Mouse (Mus musculus) G1E-ER4 (cell line): ENCODE data around the gene Tango2. TPM values are rescaled to one million over a fixed set of nuclear protein-coding genes. Genes with fewer than 3 reads are reported as not detected.

ENCODE experiments used
- GATA1 ChIP-seq: IDR thresholded peaks from one replicate; pipeline ENCODE4 v1.8.0; 2012; ENCODE audit warnings: low read length, inconsistent platforms
- polyA plus RNA-seq: library from polyadenylated mRNA; stranded (reverse); fragments of >175 nt; gene quantifications from 2 replicates; pipeline ENCODE4 v1.2.3, GENCODE M21; 2012

Tango2 gene
- polyA plus RNA-seq, 1 experiment = 47.4 TPM

DNA sequence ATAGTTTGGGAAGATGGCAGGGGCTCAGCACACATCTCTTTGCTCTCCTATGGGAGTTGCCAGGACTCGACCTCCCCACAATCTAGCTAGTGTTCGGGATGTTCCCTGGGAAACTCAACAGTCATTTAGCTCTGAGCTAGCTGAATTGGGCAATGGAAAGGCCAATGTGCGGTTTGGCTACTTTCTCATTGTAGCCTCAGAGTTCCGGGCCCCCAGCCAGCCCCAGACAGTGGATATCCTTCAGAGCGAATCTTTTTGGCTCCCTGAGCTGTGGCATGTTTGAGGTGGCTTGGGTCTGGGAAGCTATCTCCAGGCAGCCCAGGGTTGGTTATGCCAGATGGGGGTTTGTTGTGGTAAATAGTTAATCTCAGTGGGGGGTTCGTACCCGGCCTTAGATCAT, 38.5 kb upstream of the Tango2 start:
- TF ChIP-seq GATA1 = no peak

DNA sequence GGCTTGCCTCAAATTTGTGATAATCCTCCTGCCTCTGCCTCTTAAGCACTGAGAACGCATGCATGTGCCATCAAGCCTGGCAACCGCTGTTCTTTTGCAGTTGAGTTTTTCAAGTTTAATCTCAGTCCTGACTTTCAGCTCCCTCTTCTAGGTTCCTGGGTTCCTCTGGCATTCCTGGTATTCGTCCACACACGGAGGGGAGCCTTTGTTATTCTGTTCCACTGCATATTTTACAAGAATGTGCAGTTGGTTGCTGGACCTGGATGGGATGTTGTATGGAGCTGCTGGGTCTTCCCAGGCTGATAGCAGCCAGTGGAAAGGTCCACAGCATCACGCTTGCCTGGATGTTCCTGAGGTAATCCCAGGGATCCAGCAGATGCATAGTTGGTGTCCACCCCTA, 37.5 kb upstream of the Tango2 start:
- TF ChIP-seq GATA1 = no peak

DNA sequence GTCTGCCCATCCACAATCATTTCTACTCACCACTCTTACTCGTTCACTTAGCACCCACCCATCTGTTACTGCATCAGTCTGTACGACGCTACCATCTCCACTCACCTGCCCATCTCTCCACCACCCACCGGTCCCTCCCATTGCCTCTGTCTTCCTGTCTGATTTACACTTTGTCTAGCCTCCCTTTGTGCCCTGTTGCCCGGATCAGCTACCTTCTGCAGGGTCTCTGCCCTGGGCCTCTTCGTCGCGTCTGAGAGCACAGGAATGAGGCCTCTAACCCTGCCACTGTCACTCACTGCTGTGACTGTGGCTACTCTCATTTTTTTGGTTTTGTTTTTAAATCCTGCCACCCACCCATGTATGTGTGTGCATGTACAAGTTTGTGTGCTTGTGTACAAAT, 36.8 kb upstream of the Tango2 start:
- TF ChIP-seq GATA1 = no peak

DNA sequence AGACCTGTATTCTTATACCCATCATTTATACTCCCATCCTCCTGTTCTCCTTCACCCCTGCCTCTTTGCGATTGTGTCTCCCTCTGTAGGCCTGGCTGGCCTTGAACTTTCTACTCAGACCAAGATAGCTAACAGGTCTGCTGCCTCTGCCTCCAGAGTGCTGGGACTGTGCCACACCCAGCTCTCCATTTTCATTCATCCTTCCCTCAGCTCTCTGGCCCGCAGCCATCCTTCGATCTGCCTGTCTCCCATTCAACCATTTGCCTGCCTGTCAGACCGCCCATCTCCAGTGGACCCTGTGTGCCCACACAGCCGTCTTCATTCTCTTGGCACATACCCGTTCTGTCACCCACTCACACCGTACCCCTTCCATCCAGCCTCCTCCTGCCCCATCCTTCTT, 36.3 kb upstream of the Tango2 start:
- TF ChIP-seq GATA1 = no peak

DNA sequence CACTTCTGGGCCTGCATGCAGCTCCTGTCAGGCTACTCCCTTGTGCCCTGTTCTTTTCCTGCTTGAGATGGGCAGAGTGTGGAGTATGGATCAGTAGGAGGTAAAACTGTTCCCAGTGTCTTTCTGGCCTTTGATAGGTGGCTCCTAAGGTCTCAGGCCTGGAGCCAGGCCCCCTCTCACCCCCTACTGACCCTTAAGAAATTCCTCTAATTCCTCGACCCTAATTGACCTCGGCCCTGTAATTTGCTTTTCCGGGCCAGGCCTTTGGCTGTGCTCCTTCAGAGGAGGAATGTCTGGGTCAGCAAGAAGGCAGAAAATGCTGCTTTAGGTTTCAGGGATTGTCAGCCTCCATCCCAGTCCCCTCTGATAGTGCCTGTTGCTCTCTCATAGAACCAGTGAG, 35.9 kb upstream of the Tango2 start:
- no peak for TF ChIP-seq GATA1

DNA sequence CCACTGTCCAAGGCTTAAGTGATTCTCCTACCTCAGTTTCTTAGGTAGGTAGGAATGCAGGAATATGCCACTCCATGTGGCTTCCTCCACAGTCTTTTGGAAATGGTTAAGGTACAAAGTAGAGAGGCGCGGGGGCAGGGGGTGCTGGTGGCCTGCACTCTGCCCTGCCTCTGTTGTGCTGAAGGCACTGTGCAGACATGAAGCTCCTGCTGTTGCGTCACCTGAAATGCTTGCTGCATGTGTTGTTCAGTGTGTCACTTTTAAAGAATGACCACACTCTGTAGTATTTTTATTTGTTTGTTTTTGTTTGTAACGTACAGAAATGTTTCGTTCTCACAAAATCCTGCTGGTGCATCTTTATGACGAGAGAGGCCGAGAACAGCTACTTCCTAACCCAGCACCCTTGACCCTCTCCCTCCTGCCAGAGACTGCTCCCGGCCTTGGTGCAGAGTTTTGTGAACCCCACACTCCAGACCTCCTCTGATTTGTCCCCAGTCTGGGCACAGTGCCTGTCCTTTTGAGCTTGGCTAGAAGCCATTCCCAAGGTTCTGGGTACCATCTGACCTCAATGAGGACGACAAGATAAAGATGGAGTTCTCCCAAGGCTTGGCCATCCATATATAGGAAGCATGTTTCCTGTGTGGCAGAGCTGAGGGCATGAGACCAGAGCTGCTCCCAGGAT, 35.3 kb upstream of the Tango2 start:
- TF ChIP-seq GATA1 = no peak

DNA sequence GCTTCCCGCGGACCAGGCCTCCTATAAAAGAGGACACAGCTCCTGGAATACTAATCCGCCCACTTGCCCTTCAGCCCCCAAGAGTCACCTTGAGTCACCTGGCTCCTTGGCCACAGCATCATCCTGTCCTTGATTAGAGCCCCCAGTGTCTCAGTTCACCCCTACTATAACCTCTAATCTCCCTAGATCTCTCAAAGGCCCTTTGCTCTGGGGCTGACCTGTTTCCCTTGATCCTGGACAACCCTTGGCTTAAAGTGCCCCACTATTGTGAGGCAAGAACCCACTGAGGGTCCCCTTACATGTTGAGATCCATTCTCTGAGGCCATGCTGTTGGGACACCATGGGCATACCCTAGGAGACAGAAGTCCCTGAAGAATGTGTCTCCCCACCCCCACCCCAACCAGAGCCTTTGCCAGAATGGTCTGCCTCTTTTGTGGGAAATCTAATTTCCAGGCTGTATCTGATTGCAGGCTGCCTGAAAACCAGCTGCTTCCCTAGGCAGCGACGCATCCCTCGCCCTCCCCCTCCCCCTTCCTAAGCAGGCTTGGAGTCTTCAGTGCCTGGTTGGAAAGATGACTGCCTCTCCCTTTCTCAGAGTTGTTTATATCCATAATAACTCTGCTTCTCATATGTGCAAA, 33.8 kb upstream of the Tango2 start:
- TF ChIP-seq GATA1 = no peak

DNA sequence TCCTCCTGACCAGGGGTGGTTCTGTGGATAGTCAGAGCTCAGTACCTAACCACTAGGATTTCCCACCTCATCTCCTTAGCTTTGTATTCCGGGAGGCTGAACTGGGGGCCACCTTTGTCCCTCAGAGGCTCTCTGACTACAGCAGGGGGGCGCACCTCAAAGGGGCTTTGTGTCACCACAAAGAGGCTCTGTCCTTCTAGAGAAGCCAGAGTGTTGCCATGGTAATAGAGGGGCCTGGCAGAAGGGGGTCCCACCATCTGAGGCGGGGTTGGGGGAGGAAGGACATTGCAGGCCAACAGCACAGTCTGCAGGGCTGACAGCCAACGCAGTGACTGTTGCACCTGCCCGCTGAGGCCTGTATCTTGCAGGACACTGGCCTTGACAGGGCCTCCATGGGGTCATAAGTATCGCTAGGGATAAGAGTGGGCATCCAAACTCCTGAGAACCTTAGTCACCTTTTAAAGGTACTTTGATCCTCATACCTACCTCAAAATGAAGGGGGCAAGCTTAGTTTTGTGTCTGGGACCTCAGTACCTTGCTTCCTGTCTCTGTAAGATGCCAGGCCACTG, 32.7 kb upstream of the Tango2 start:
- TF ChIP-seq GATA1 = no peak

DNA sequence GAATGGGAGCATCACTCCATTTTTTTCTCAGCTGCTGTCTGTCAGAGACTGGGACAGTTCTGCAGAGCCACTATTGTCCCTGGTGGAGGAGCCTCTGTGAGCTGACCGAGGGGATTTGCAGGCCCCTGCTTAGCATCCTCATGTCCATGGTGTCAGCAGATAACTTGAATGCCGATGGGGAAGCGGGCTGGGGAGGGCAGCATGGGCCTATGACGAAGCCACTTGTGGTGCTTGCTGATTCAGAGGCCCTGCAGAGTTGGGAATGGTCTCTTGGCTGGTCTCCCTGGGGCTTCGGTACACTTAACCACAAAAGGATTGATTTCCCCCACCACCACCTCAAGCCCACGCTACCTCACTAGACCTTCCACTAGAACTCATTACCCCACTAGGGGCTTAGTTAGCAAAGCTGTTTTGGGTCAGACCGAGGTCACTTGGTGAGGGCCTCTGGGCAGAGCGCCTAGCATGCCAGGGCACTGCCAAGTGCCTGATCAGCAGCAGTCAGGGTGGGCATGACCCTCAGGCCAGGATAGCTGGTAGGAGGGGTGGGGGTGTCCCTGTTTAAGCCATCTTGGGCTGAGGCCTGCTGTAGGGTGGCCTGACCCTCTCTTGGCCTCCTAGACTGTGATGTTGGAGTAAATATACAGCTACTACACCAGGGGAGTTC, 31.6 kb upstream of the Tango2 start:
- TF ChIP-seq GATA1 = no peak

DNA sequence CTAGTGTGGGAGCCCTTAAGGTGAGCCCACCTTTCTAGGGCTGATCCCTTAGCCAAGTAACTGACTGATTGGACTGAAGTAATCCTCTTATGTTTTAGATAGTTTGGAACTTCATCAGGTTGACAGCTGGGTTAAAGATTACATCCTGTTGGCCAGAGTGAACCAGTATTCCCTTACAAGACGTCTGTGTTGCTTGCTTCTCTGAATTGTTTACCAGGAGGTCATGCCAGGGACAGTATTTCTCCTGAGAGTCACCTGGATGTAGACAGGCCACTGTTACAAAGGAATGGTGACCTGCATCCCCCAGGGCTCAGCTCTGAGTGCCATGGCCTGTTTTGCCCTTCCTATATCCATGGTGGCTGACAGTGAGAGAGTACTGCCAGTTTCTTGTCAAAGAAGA, 30.6 kb upstream of the Tango2 start:
- TF ChIP-seq GATA1 = no peak

DNA sequence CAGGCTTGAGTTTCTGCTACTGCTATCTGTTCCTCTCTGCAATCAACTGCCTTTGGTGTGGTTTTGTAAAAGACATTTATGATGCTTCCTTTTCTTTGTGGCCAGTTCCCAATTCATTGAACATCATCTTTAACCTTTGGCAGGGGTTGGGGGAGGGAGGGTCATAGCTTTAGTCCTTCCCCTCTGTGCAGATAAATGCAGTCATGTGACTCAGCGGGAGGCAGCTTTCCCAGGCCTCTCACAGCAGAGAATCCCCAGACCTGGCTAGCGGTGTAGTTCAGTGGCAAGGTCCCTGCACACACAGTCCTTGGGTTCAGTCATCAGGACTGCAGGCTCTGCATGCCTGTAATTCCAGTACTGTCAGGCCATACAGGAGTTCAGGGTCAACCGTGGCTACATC, 29.3 kb upstream of the Tango2 start:
- TF ChIP-seq GATA1 = no peak

DNA sequence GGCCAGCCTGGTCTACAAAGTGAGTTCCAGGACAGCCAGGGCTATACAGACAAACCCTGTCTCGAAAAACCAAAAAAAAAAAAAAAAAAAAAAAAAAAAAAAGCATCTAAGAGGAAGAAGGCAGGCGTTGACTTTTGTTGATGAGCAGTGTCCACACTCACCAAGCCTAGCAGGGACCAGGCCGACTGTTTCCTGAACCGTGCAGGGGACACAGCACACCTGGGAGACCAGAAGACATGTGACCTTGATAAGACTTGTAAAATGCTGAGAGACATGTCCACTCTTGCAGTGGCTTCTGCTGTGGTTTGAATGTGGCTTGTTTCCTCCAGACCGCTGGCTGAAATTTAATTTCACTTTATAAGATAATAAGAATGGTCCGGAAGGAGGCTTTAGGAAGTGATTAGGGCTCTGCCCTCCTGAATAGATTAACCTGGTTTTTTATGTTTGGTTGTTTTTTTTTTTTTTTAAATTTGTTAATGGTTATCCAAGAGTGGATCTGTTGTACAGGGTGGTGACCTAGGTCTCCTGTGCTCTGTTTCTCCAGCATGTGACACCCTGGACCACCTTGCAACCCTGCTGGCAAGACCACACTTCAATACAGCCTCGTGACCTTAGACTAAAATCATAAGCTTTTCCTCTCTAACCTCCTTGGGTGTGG, 28.5 kb upstream of the Tango2 start:
- no peak for TF ChIP-seq GATA1

DNA sequence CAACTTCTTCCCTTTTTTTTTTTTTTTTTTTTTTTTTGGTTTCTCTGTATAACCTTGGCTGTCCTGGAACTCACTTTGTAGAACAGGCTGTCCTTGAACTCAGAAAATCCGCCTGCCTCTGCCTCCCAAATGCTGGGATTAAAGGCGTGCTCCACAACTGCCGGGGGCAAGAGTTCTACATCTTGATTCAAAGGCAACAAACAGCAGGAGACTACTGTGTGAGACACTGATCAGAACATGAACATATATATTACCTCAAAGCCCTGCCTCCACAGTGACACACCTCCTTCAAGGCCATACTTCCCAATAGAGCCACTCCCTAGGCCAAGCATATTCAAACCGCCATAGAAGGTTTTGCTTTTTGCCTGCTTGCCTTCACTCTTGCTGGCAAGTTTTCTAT, 25.7 kb upstream of the Tango2 start:
- TF ChIP-seq GATA1 = no peak

DNA sequence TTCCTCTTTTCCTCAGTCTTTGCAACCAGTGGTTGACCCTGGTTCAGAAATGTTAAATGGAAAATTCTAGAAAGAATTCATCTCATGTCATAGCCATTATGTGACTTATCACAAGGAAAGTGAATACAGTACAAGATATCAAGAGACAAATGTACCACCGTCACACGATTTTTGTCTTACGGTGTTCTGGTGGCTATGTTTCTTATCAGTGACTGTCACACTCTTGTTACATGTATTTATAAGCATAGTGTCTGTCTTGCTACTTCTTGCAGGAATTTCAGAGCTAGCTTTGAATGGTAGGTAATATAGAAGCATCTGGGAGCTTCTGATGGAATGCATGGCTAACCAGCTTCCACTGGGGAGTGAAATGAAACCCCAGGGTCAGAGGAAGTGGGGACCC, 22.3 kb upstream of the Tango2 start:
- TF ChIP-seq GATA1 = no peak

DNA sequence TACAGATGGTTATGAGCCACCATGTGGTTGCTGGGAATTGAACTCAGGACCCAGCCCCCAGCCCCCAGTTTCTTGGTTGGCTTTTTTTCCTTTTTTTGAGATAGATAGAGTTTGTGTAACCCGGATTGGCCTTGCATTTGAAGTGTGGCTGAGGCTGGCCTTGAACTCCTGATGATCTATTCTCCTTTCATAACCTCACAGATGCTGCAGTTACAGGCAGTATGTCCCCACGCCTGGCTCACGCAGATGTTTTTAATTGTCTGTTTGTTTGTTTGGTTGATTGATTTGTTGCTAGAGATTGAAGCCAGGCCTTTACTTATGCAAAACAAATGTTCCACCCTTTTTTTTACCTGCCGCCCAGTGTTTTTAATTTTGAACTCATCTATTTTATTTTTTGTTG, 18.9 kb upstream of the Tango2 start:
- no peak for TF ChIP-seq GATA1

DNA sequence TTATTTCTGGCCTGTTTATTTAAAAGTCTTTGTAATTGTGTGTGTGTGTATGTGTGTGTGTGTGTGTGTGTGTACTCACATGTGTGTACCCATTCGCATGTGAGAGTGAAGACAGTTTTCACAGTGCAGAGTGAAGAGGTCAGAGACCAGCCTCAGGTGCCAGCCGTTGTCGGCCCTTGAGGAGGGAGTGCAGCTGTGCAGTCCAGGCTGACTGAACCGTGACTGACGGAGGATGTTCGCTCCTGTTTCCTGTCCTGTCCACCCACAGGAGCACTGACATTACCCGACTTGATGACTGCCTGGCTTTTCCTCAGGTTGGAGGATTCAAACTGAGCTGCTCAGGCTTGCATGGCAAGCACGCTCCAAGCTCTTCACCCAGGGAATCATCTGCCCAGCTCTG, 15.0 kb upstream of the Tango2 start:
- TF ChIP-seq GATA1 = no peak
